Mouse (Mus musculus): ENCODE results near the gene Hspb7. TPM values are rescaled to one million over a fixed set of nuclear protein-coding genes. Genes with fewer than 3 reads are reported as not detected.

The Hspb7 gene
- polyA plus RNA-seq, 1 experiment from 2014 or later, result 266 TPM

- Histone ChIP-seq H3K36me3 (ENCODE audit: control insufficient read depth, insufficient read depth, low read length) (peaks cover 21% of the 10 kb centered on the region), H3K27me3 (ENCODE audit: control insufficient read depth, insufficient read depth, low read length) (no peaks in the 10 kb centered on the region), H3K4me3 (ENCODE audit: control insufficient read depth in 1 of 2, insufficient read depth in 1 of 2, low read depth in 1 of 2, low read length in 2 of 2) (no peak overlapping the region), H3K9ac (ENCODE audit: low read length) (no peak overlapping the region; the same call in 1 of the 2 replicates), H3K27ac (replicated peaks in 1 of 2; ENCODE audit: control insufficient read depth in 1 of 2, insufficient read depth in 1 of 2, low read depth in 2 of 2, low read length in 2 of 2) (no peak overlapping the region; a peak in 1 of 4 replicates), H3K4me1 (ENCODE audit: control insufficient read depth in 2 of 2, insufficient read depth in 2 of 2, low read length in 2 of 2) (peaks cover 2 to 13% of the 10 kb centered on the region in 2 experiments; a peak in 2 of 4 replicates), H3K9me3 (ENCODE audit: control insufficient read depth, low read length) (no peaks in the 10 kb centered on the region), H3K4me2 (ENCODE audit: low read length) (no peak overlapping the region)
- no peak for ATAC-seq (ENCODE audit: insufficient number of reproducible peaks, insufficient read depth, low FRiP score, low read depth)
- 76% methylated on average over 3 of the region's 3 CpGs for WGBS
Measured at GRCm38 (mm10) chr4:141458888-141459287, 38.3 kb downstream of the Hspb7 start.

GRCm38 (mm10) chr4:141459766-141460165 lies 39.2 kb downstream of the Hspb7 start:
- Histone ChIP-seq H3K27me3 (ENCODE audit: control insufficient read depth, insufficient read depth, low read length) (no peaks in the 10 kb centered on the region), H3K4me1 (ENCODE audit: control insufficient read depth in 2 of 2, insufficient read depth in 2 of 2, low read length in 2 of 2) (peaks cover 2 to 13% of the 10 kb centered on the region in 2 experiments; a peak in 2 of 4 replicates), H3K9ac (ENCODE audit: low read length) (no peak overlapping the region), H3K27ac (replicated peaks in 1 of 2; ENCODE audit: control insufficient read depth in 1 of 2, insufficient read depth in 1 of 2, low read depth in 2 of 2, low read length in 2 of 2) (no peak overlapping the region), H3K4me2 (ENCODE audit: low read length) (no peak overlapping the region), H3K9me3 (ENCODE audit: control insufficient read depth, low read length) (no peaks in the 10 kb centered on the region), H3K4me3 (ENCODE audit: control insufficient read depth in 1 of 2, insufficient read depth in 1 of 2, low read depth in 1 of 2, low read length in 2 of 2) (no peak overlapping the region), H3K36me3 (ENCODE audit: control insufficient read depth, insufficient read depth, low read length) (peaks cover 30% of the 10 kb centered on the region)
- WGBS, result 90% methylated on average over 9 of the region's 9 CpGs
- ATAC-seq (ENCODE audit: insufficient number of reproducible peaks, insufficient read depth, low FRiP score, low read depth), result no peak

GRCm38 (mm10) chr4:141460481-141460880 lies 39.9 kb downstream of the Hspb7 start:
- peaks cover 2 to 13% of the 10 kb centered on the region in 2 experiments; a peak in 2 of 4 replicates for H3K4me1 ChIP-seq (ENCODE audit: control insufficient read depth in 2 of 2, insufficient read depth in 2 of 2, low read length in 2 of 2)
- no peak overlapping the region for H3K27ac ChIP-seq (replicated peaks in 1 of 2; ENCODE audit: control insufficient read depth in 1 of 2, insufficient read depth in 1 of 2, low read depth in 2 of 2, low read length in 2 of 2)
- H3K9me3 ChIP-seq (ENCODE audit: control insufficient read depth, low read length), result no peaks in the 10 kb centered on the region
- no peak for ATAC-seq (ENCODE audit: insufficient number of reproducible peaks, insufficient read depth, low FRiP score, low read depth)
- no peak overlapping the region for H3K9ac ChIP-seq (ENCODE audit: low read length)
- H3K4me2 ChIP-seq (ENCODE audit: low read length), result no peak overlapping the region
- H3K4me3 ChIP-seq (ENCODE audit: control insufficient read depth in 1 of 2, insufficient read depth in 1 of 2, low read depth in 1 of 2, low read length in 2 of 2), result no peak overlapping the region
- peaks cover 37% of the 10 kb centered on the region for H3K36me3 ChIP-seq (ENCODE audit: control insufficient read depth, insufficient read depth, low read length)
- WGBS, result 92% methylated on average over 4 of the region's 4 CpGs
- no peaks in the 10 kb centered on the region for H3K27me3 ChIP-seq (ENCODE audit: control insufficient read depth, insufficient read depth, low read length)

- Histone ChIP-seq H3K4me1 (ENCODE audit: control insufficient read depth in 2 of 2, insufficient read depth in 2 of 2, low read length in 2 of 2) (peaks cover 2 to 13% of the 10 kb centered on the region in 2 experiments; a peak in 2 of 4 replicates), H3K4me3 (ENCODE audit: control insufficient read depth in 1 of 2, insufficient read depth in 1 of 2, low read depth in 1 of 2, low read length in 2 of 2) (no peak overlapping the region), H3K27ac (replicated peaks in 1 of 2; ENCODE audit: control insufficient read depth in 1 of 2, insufficient read depth in 1 of 2, low read depth in 2 of 2, low read length in 2 of 2) (no peak overlapping the region), H3K27me3 (ENCODE audit: control insufficient read depth, insufficient read depth, low read length) (no peaks in the 10 kb centered on the region), H3K4me2 (ENCODE audit: low read length) (no peak overlapping the region), H3K9ac (ENCODE audit: low read length) (no peak overlapping the region), H3K36me3 (ENCODE audit: control insufficient read depth, insufficient read depth, low read length) (peaks cover 43% of the 10 kb centered on the region), H3K9me3 (ENCODE audit: control insufficient read depth, low read length) (no peaks in the 10 kb centered on the region)
- no peak for ATAC-seq (ENCODE audit: insufficient number of reproducible peaks, insufficient read depth, low FRiP score, low read depth)
- 73% methylated on average over 12 of the region's 12 CpGs for whole genome bisulfite sequencing
Measured at GRCm38 (mm10) chr4:141461088-141461487, 40.5 kb downstream of the Hspb7 start.

- ATAC-seq (ENCODE audit: insufficient number of reproducible peaks, insufficient read depth, low FRiP score, low read depth), result no peak
- WGBS, result 90% methylated on average over 12 of the region's 12 CpGs
Measured at GRCm38 (mm10) chr4:141461576-141461975, 41.0 kb downstream of the Hspb7 start.

GRCm38 (mm10) chr4:141463472-141463871 lies 42.9 kb downstream of the Hspb7 start:
- 63% methylated on average over 14 of the region's 14 CpGs for WGBS
- no peak overlapping the region for H3K27ac ChIP-seq (replicated peaks in 1 of 2; ENCODE audit: control insufficient read depth in 1 of 2, insufficient read depth in 1 of 2, low read depth in 2 of 2, low read length in 2 of 2)
- no peaks in the 10 kb centered on the region for H3K9me3 ChIP-seq (ENCODE audit: control insufficient read depth, low read length)
- no peak overlapping the region for H3K9ac ChIP-seq (ENCODE audit: low read length)
- H3K36me3 ChIP-seq (ENCODE audit: control insufficient read depth, insufficient read depth, low read length), result peaks cover 67% of the 10 kb centered on the region
- no peaks in the 10 kb centered on the region for H3K27me3 ChIP-seq (ENCODE audit: control insufficient read depth, insufficient read depth, low read length)
- H3K4me2 ChIP-seq (ENCODE audit: low read length), result no peak overlapping the region
- peaks cover under 1 to 4% of the 10 kb centered on the region in 2 experiments; a peak in 2 of 4 replicates for H3K4me1 ChIP-seq (ENCODE audit: control insufficient read depth in 2 of 2, insufficient read depth in 2 of 2, low read length in 2 of 2)
- no peak for ATAC-seq (ENCODE audit: insufficient number of reproducible peaks, insufficient read depth, low FRiP score, low read depth)
- no peak overlapping the region for H3K4me3 ChIP-seq (ENCODE audit: control insufficient read depth in 1 of 2, insufficient read depth in 1 of 2, low read depth in 1 of 2, low read length in 2 of 2)

More at GRCm38 (mm10) chr4:141461576-141461975, 41.0 kb downstream of the Hspb7 start:
- no peak overlapping the region for H3K27ac ChIP-seq (replicated peaks in 1 of 2; ENCODE audit: control insufficient read depth in 1 of 2, insufficient read depth in 1 of 2, low read depth in 2 of 2, low read length in 2 of 2)
- H3K4me1 ChIP-seq (ENCODE audit: control insufficient read depth in 2 of 2, insufficient read depth in 2 of 2, low read length in 2 of 2), result peaks cover 2 to 13% of the 10 kb centered on the region in 2 experiments; a peak in 2 of 4 replicates
- no peaks in the 10 kb centered on the region for H3K27me3 ChIP-seq (ENCODE audit: control insufficient read depth, insufficient read depth, low read length)
- no peaks in the 10 kb centered on the region for H3K9me3 ChIP-seq (ENCODE audit: control insufficient read depth, low read length)
- no peak overlapping the region for H3K4me3 ChIP-seq (ENCODE audit: control insufficient read depth in 1 of 2, insufficient read depth in 1 of 2, low read depth in 1 of 2, low read length in 2 of 2)
- H3K4me2 ChIP-seq (ENCODE audit: low read length), result no peak overlapping the region
- peaks cover 48% of the 10 kb centered on the region for H3K36me3 ChIP-seq (ENCODE audit: control insufficient read depth, insufficient read depth, low read length)
- no peak overlapping the region for H3K9ac ChIP-seq (ENCODE audit: low read length)

- Histone ChIP-seq H3K4me2 (ENCODE audit: low read length) (no peak overlapping the region), H3K4me1 (ENCODE audit: control insufficient read depth in 2 of 2, insufficient read depth in 2 of 2, low read length in 2 of 2) (no peaks in the 10 kb centered on the region), H3K27ac (replicated peaks in 1 of 2; ENCODE audit: control insufficient read depth in 1 of 2, insufficient read depth in 1 of 2, low read depth in 2 of 2, low read length in 2 of 2) (no peak overlapping the region), H3K4me3 (ENCODE audit: control insufficient read depth in 1 of 2, insufficient read depth in 1 of 2, low read depth in 1 of 2, low read length in 2 of 2) (no peak overlapping the region), H3K9ac (ENCODE audit: low read length) (no peak overlapping the region), H3K9me3 (ENCODE audit: control insufficient read depth, low read length) (no peaks in the 10 kb centered on the region), H3K27me3 (ENCODE audit: control insufficient read depth, insufficient read depth, low read length) (no peaks in the 10 kb centered on the region), H3K36me3 (ENCODE audit: control insufficient read depth, insufficient read depth, low read length) (peaks cover 80% of the 10 kb centered on the region)
- ATAC-seq (ENCODE audit: insufficient number of reproducible peaks, insufficient read depth, low FRiP score, low read depth), result no peak
- 79% methylated on average over 16 of the region's 16 CpGs for WGBS
Measured at GRCm38 (mm10) chr4:141464722-141465121, 44.1 kb downstream of the Hspb7 start.
